Mouse (Mus musculus): ENCODE data around the gene Mapkapk3. TPM values are rescaled to one million over a fixed set of nuclear protein-coding genes. Genes with fewer than 3 reads are reported as not detected.
A peak's percentile ranks its signal among the peaks of the same experiment; 100 is the strongest.

Mapkapk3 gene
- polyA plus RNA-seq, 1 experiment from 2014 or later, result 24.8 TPM

DNA sequence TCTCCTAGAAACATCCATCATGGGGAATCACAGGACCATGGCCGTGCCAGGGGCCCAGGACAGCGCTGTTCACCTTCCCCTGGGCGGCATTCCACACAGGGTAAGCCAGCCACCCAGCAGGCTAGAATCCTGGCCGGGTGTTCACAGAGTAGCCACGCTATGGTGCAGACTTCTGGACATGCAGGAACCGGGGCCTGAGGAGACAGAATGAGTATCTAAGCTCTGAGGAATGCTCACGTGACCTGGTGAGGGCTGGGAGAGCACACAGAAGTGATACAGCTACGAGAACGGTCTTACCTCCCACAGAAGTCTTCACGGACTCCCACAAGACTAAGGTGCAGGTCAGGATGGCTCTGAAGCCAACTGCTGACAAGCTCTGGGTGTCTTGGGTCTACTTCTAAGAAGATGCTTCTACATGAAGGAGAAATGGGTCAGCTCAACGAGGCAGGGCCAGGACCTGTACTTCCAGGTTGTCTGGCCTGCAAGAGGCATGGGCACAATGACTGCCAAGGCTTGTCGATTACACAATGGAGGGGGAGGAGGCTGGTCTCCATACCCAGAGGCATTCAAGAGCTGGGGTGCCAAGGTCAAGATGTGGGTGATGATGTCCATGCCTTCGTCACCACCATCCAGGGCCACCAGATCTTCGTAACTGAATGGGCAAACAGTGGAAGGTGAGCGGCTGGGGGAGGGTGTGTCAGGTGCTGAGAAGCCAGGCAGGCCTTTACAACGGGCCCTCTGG lies 38.4 kb upstream of the Mapkapk3 start:
- Histone ChIP-seq H3K4me1 (ENCODE audit: control insufficient read depth, insufficient read depth, low read length) (no peaks in the 10 kb centered on the region), H3K4me3 (ENCODE audit: low read depth, low read length) (no peak overlapping the region), H3K27ac (ENCODE audit: low read length) (no peak overlapping the region), H3K36me3 (ENCODE audit: control insufficient read depth, insufficient read depth, low read length) (no peaks in the 10 kb centered on the region), H3K27me3 (ENCODE audit: control insufficient read depth, insufficient read depth, low read length) (no peaks in the 10 kb centered on the region), H3K4me2 (replicated peaks; ENCODE audit: low read depth, low read length) (no peak overlapping the region), H3K9me3 (ENCODE audit: control insufficient read depth, low read depth, low read length) (no peaks in the 10 kb centered on the region), H3K9ac (replicated peaks; ENCODE audit: low read depth, low read length) (no peak overlapping the region)
- WGBS, result 89% methylated on average over 16 of the region's 16 CpGs
- ATAC-seq (ENCODE audit: insufficient number of reproducible peaks, insufficient read depth, low FRiP score, low read depth), result no peak

DNA sequence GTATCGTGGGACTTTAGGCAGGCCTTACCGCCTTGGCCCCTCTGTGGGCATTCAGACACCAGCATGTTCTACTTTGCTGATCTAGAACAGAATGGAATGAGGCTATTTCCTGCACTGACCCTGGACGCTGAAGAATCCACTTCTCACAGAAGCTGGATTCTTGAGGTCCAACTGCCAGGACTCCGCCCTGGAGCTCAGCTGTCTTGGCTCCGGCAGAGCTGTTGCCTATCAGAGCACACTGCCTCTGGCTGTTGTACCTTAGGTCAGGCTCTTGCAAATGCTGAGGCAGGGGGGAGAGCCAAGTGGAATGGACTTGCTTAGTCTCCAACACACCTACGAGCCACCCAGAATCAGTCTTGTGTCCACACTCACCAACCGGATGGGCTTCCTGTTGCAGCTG lies 36.2 kb upstream of the Mapkapk3 start:
- Histone ChIP-seq H3K27me3 (ENCODE audit: control insufficient read depth, insufficient read depth, low read length) (no peaks in the 10 kb centered on the region), H3K9me3 (ENCODE audit: control insufficient read depth, low read depth, low read length) (no peaks in the 10 kb centered on the region), H3K4me3 (ENCODE audit: low read depth, low read length) (no peak overlapping the region), H3K4me2 (replicated peaks; ENCODE audit: low read depth, low read length) (no peak overlapping the region), H3K27ac (ENCODE audit: low read length) (no peak overlapping the region), H3K9ac (replicated peaks; ENCODE audit: low read depth, low read length) (no peak overlapping the region), H3K36me3 (ENCODE audit: control insufficient read depth, insufficient read depth, low read length) (no peaks in the 10 kb centered on the region), H3K4me1 (ENCODE audit: control insufficient read depth, insufficient read depth, low read length) (no peaks in the 10 kb centered on the region)
- ATAC-seq (ENCODE audit: insufficient number of reproducible peaks, insufficient read depth, low FRiP score, low read depth), result no peak
- WGBS, result 78% methylated on average over 7 of the region's 7 CpGs

DNA sequence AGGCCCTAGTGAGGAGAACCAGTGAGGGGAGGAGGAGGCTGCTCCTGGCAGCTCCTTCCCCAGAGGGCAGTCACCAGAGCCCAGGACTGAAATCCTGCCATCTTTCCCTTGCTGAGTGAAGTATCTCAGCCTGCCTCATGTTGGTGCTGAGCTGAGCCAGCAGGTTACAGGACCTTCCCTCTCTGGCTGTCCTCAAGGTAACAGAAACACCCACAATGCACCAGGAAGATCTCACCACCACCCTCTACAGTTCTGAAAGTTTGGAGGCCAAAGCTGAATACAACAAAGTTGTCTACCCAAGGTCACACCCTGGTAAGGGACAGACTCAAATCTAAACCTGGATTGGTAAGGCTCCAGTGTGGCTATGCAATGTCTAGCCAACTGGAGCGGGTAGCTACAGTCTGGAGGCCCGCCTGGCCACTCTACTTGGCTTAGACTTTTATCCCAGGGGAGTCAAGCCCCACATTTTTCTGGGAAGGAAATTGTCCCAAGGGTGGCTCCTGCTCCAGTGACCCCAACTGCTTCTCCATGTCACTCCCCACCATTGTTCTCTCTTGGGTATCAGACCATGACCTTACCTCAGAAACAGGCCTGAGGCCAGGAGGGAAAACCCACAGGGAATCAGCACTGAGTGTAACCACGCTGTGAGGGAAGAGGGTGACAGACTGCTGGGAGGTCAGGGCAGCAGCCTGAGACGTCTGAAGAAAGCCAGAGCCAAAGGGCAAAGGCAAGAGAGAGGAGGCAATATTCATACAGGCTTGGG lies 35.3 kb upstream of the Mapkapk3 start:
- ATAC-seq (ENCODE audit: insufficient number of reproducible peaks, insufficient read depth, low FRiP score, low read depth), result no peak
- no peaks in the 10 kb centered on the region for H3K27me3 ChIP-seq (ENCODE audit: control insufficient read depth, insufficient read depth, low read length)
- no peak overlapping the region for H3K4me2 ChIP-seq (replicated peaks; ENCODE audit: low read depth, low read length)
- 61% methylated on average over 4 of the region's 4 CpGs for WGBS
- no peaks in the 10 kb centered on the region for H3K36me3 ChIP-seq (ENCODE audit: control insufficient read depth, insufficient read depth, low read length)
- H3K4me1 ChIP-seq (ENCODE audit: control insufficient read depth, insufficient read depth, low read length), result no peaks in the 10 kb centered on the region
- H3K4me3 ChIP-seq (ENCODE audit: low read depth, low read length), result no peak overlapping the region
- H3K27ac ChIP-seq (ENCODE audit: low read length), result no peak overlapping the region
- H3K9ac ChIP-seq (replicated peaks; ENCODE audit: low read depth, low read length), result no peak overlapping the region
- H3K9me3 ChIP-seq (ENCODE audit: control insufficient read depth, low read depth, low read length), result no peaks in the 10 kb centered on the region

DNA sequence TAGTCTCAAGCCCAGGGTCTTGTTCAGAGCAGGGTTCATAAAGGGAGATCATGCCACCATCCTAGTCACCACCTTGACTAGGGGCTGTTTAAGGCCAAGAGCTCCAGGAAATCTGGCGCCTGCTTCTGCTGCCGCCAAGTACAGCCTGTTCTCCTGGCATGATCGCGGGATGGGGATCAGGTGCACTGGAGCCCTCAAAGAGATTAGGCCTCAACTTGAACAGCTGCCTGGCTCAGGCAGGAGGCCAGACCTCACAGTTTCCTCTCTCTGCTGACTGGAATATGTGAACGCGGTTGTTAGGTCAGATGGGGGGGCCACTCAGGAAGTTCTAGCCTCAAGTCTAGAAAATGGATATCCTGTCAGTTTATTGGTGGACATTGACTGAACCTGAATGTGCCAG lies 33.9 kb upstream of the Mapkapk3 start:
- no peaks in the 10 kb centered on the region for H3K36me3 ChIP-seq (ENCODE audit: control insufficient read depth, insufficient read depth, low read length)
- H3K4me1 ChIP-seq (ENCODE audit: control insufficient read depth, insufficient read depth, low read length), result no peaks in the 10 kb centered on the region
- no peaks in the 10 kb centered on the region for H3K27me3 ChIP-seq (ENCODE audit: control insufficient read depth, insufficient read depth, low read length)
- no peak; the same call in 1 of the 2 replicates for ATAC-seq (ENCODE audit: insufficient number of reproducible peaks, insufficient read depth, low FRiP score, low read depth)
- H3K27ac ChIP-seq (ENCODE audit: low read length), result no peak overlapping the region
- H3K9me3 ChIP-seq (ENCODE audit: control insufficient read depth, low read depth, low read length), result no peaks in the 10 kb centered on the region
- H3K4me3 ChIP-seq (ENCODE audit: low read depth, low read length), result no peak overlapping the region
- H3K9ac ChIP-seq (replicated peaks; ENCODE audit: low read depth, low read length), result no peak overlapping the region
- H3K4me2 ChIP-seq (replicated peaks; ENCODE audit: low read depth, low read length), result no peak overlapping the region
- WGBS, result 61% methylated on average over 6 of the region's 6 CpGs

DNA sequence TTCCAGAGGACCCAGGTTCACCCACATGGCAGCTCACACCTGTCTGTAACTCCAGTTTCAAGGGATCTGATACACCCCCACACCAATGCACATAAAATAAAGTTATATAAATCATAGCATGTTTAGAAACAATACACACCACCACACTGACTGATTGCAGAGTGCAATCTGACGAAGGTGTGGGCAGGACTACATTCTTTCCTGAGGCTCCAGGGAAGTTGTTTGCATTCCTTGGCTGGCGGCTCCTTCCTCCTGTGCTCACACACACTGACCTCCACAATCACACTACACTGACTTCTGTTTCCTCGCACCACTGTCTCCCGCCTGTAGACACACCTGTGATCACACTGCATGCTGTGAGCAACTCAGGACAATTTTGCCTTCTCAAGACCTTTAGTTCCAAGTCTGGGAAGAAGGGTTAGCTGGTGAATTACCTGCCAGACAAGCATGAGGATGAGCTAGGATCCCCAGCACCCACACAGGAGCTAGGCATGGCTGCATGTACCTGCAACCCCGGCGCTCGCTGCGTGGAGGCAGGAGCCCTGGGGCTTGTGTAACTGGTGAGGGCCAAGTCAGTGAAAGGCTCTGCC lies 32.9 kb upstream of the Mapkapk3 start:
- Histone ChIP-seq H3K9ac (replicated peaks; ENCODE audit: low read depth, low read length) (no peak overlapping the region), H3K4me2 (replicated peaks; ENCODE audit: low read depth, low read length) (no peak overlapping the region), H3K27ac (ENCODE audit: low read length) (no peak overlapping the region), H3K4me3 (ENCODE audit: low read depth, low read length) (no peak overlapping the region), H3K9me3 (ENCODE audit: control insufficient read depth, low read depth, low read length) (no peaks in the 10 kb centered on the region), H3K36me3 (ENCODE audit: control insufficient read depth, insufficient read depth, low read length) (no peaks in the 10 kb centered on the region), H3K27me3 (ENCODE audit: control insufficient read depth, insufficient read depth, low read length) (no peaks in the 10 kb centered on the region), H3K4me1 (ENCODE audit: control insufficient read depth, insufficient read depth, low read length) (no peaks in the 10 kb centered on the region)
- WGBS, result 67% methylated on average over 8 of the region's 8 CpGs
- 0 out of 2 replicates have a peak, but pooled peaks have one; percentile 23 for ATAC-seq (ENCODE audit: insufficient number of reproducible peaks, insufficient read depth, low FRiP score, low read depth)

DNA sequence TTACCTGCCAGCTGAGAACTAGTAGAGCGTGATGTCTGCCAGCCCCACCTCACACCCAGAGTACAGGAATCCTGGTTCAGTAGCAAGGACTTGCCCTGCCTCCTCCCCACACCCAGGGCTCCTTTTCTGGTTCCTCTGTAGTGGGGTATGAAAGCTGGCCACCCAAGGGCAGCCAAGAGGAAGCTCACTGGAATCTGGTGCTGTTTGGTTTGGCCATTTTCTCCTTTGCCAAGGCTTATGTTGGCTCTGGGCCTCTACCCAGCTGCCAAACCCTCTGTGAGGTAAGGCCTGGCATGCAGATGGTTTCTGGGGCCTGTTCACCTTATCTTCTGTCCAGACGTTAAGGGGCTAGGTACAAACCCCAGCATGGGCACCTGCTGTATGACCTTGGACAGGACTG lies 26.1 kb upstream of the Mapkapk3 start:
- ATAC-seq (ENCODE audit: insufficient number of reproducible peaks, insufficient read depth, low FRiP score, low read depth), result no peak
- no peak overlapping the region for H3K4me3 ChIP-seq (ENCODE audit: low read depth, low read length)
- no peak overlapping the region for H3K27ac ChIP-seq (ENCODE audit: low read length)
- H3K9me3 ChIP-seq (ENCODE audit: control insufficient read depth, low read depth, low read length), result no peaks in the 10 kb centered on the region
- H3K4me2 ChIP-seq (replicated peaks; ENCODE audit: low read depth, low read length), result no peak overlapping the region
- WGBS, result 78% methylated on average over 2 of the region's 2 CpGs
- no peak overlapping the region for H3K9ac ChIP-seq (replicated peaks; ENCODE audit: low read depth, low read length)
- no peaks in the 10 kb centered on the region for H3K36me3 ChIP-seq (ENCODE audit: control insufficient read depth, insufficient read depth, low read length)
- no peaks in the 10 kb centered on the region for H3K27me3 ChIP-seq (ENCODE audit: control insufficient read depth, insufficient read depth, low read length)
- no peaks in the 10 kb centered on the region for H3K4me1 ChIP-seq (ENCODE audit: control insufficient read depth, insufficient read depth, low read length)

DNA sequence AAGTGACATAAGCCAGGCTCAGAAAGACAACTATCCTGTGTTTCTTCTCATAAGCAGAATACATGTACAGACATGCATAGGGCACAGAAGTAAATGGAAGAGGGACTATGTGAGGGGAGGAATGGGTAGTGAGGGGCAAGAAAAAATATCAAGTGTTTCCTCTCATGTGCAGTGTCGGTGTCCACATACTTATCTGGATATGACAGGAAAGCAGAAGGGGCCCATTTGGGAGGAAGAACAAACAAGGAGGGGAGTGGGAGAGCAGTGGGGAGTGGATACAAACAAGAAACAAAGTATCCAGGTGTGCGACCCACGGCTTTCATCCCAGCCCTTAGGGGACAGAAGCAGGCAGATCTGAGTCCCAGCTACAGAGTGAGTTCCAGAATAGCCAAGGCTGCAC lies 24.2 kb upstream of the Mapkapk3 start:
- no peak overlapping the region for H3K4me3 ChIP-seq (ENCODE audit: low read depth, low read length)
- H3K4me2 ChIP-seq (replicated peaks; ENCODE audit: low read depth, low read length), result no peak overlapping the region
- H3K9me3 ChIP-seq (ENCODE audit: control insufficient read depth, low read depth, low read length), result no peaks in the 10 kb centered on the region
- no peak overlapping the region for H3K27ac ChIP-seq (ENCODE audit: low read length)
- ATAC-seq (ENCODE audit: insufficient number of reproducible peaks, insufficient read depth, low FRiP score, low read depth), result no peak
- 80% methylated on average over 3 of the region's 3 CpGs for WGBS
- no peaks in the 10 kb centered on the region for H3K36me3 ChIP-seq (ENCODE audit: control insufficient read depth, insufficient read depth, low read length)
- H3K9ac ChIP-seq (replicated peaks; ENCODE audit: low read depth, low read length), result no peak overlapping the region
- H3K27me3 ChIP-seq (ENCODE audit: control insufficient read depth, insufficient read depth, low read length), result no peaks in the 10 kb centered on the region
- no peaks in the 10 kb centered on the region for H3K4me1 ChIP-seq (ENCODE audit: control insufficient read depth, insufficient read depth, low read length)

DNA sequence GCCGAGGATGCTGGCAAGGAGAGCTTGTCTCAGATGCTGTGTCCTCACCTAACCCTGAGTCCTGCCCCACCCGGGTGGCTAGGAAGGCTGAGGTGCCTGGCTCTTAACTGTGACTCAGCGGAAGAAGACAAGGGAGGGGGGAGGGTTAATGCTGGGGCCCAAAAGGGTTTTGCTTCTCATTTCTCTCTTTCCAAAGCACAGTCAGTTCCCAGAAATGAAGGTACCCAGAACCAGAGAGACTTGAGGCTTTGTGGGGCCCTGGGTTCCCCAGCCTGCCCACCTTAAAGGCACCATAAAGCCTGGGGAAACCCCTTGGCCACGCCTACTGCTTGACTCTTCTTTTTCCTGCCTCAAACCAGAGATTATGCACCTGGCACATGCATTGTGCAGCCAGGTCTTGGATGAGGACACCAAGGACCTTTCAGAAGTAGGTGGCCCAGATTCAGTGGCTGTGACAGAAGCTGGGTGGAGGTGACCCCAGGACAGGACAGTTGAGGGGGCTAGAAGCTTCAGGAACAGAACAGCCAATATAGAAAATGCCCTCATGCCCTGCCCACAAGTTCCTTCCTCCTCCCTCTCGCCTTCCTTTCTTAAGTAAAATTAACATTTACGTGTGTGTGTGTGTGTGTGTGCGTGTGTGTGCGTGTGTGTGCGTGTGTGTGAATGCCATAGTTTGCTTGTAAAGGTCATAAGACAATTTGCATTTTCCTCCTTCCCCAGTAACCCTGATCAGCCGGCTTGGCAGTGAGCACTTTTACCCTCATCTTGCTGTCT lies 23.3 kb upstream of the Mapkapk3 start:
- no peak for ATAC-seq (ENCODE audit: insufficient number of reproducible peaks, insufficient read depth, low FRiP score, low read depth)
- H3K27me3 ChIP-seq (ENCODE audit: control insufficient read depth, insufficient read depth, low read length), result no peaks in the 10 kb centered on the region
- no peak overlapping the region for H3K9ac ChIP-seq (replicated peaks; ENCODE audit: low read depth, low read length)
- no peak overlapping the region for H3K4me2 ChIP-seq (replicated peaks; ENCODE audit: low read depth, low read length)
- H3K27ac ChIP-seq (ENCODE audit: low read length), result no peak overlapping the region
- 56% methylated on average over 10 of the region's 10 CpGs for WGBS
- H3K4me3 ChIP-seq (ENCODE audit: low read depth, low read length), result no peak overlapping the region
- 0 out of 2 replicates have a peak, but pooled peaks cover 6% of the 10 kb centered on the region for H3K4me1 ChIP-seq (ENCODE audit: control insufficient read depth, insufficient read depth, low read length)
- no peaks in the 10 kb centered on the region for H3K9me3 ChIP-seq (ENCODE audit: control insufficient read depth, low read depth, low read length)
- no peaks in the 10 kb centered on the region for H3K36me3 ChIP-seq (ENCODE audit: control insufficient read depth, insufficient read depth, low read length)

All from stomach, embryonic 14.5 days (tissue).